In genomic region chr11:84957591-84958270, GRCm38 (mm10) we compare ENCODE assay signal across 8 mouse cellular contexts. TPM values are rescaled to one million over a fixed set of nuclear protein-coding genes. Genes with fewer than 3 reads are reported as not detected.
DNase-seq lines count a peak whose midpoint lies in the region; ATAC-seq and TF ChIP-seq lines count a peak whose summit lies in the region.

TSS of gene Car4 (plus strand) at chr11:84957786.

- 2% methylated on average over 49 of the region's 49 CpGs for WGBS in kidney, adult 2 months
- WGBS in limb, embryonic 12.5 days, result 1% methylated on average over 49 of the region's 49 CpGs
- whole genome bisulfite sequencing in midbrain, postnatal 0 days, result under 1% methylated on average over 48 of the region's 49 CpGs

- H3K4me1 ChIP-seq in kidney, adult 2 months (ENCODE audit: control insufficient read depth, insufficient read depth, low read length), result peaks cover 15% of the 10 kb centered on the region
- peaks cover 22% of the 10 kb centered on the region for H3K4me1 ChIP-seq in limb, embryonic 12.5 days (replicated peaks)
- no peaks in the 10 kb centered on the region for H3K4me1 ChIP-seq in midbrain, postnatal 0 days (ENCODE audit: insufficient read depth, low read length)

- ATAC-seq in limb, embryonic 12.5 days (ENCODE audit: insufficient number of reproducible peaks, insufficient read depth, low FRiP score, low TSS enrichment, low read depth), result no peak
- peak; percentile 20; the same call in 1 of the 2 replicates for ATAC-seq in midbrain, postnatal 0 days (ENCODE audit: low FRiP score)
- ATAC-seq in inflammation-experienced regulatory T-cells, adult 6 months, result no peak

- H3K9ac ChIP-seq in limb, embryonic 12.5 days (replicated peaks), result peak within 1 kb of the TSS; percentile 31; the same call in 1 of the 2 replicates
- peak within 1 kb of the TSS; percentile 5; the same call in 1 of the 2 replicates for H3K9ac ChIP-seq in midbrain, postnatal 0 days (replicated peaks; ENCODE audit: low read length, poor library complexity, severe bottlenecking)

- H3K4me2 ChIP-seq in limb, embryonic 12.5 days, result peak within 1 kb of the TSS; percentile 56
- H3K4me2 ChIP-seq in midbrain, postnatal 0 days (ENCODE audit: low read depth, low read length, poor library complexity, severe bottlenecking), result peak within 1 kb of the TSS; percentile 61

- H3K36me3 ChIP-seq in kidney, adult 2 months (ENCODE audit: control insufficient read depth, insufficient read depth, low read length), result no peaks in the 10 kb centered on the region
- no peaks in the 10 kb centered on the region for H3K36me3 ChIP-seq in limb, embryonic 12.5 days
- H3K36me3 ChIP-seq in midbrain, postnatal 0 days (ENCODE audit: insufficient read depth, low read length), result no peaks in the 10 kb centered on the region

- no peaks in the 10 kb centered on the region for H3K27me3 ChIP-seq in kidney, adult 2 months (replicated peaks; ENCODE audit: control insufficient read depth, insufficient read depth, low read length)
- H3K27me3 ChIP-seq in limb, embryonic 12.5 days, result peaks cover 57% of the 10 kb centered on the region
- peaks cover 42% of the 10 kb centered on the region for H3K27me3 ChIP-seq in midbrain, postnatal 0 days (ENCODE audit: insufficient read depth, low read length)

- H3K9me3 ChIP-seq in limb, embryonic 12.5 days, result no peaks in the 10 kb centered on the region
- no peaks in the 10 kb centered on the region for H3K9me3 ChIP-seq in midbrain, postnatal 0 days (ENCODE audit: low read length)

- TF ChIP-seq CTCF in kidney, adult 2 months (conservative IDR thresholded peaks at IDR 0.05; ENCODE audit: insufficient read depth, insufficient read length, low read depth, low read length), result no peak
- no peak for TF ChIP-seq CTCF in midbrain, postnatal 0 days (IDR thresholded peaks at IDR 0.05)

- peak within 1 kb of the TSS; percentile 81 for H3K27ac ChIP-seq in kidney, adult 2 months (ENCODE audit: insufficient read depth, low read depth, low read length)
- H3K27ac ChIP-seq in limb, embryonic 12.5 days, result no peak within 1 kb of the TSS
- no peak within 1 kb of the TSS for H3K27ac ChIP-seq in midbrain, postnatal 0 days (ENCODE audit: low read depth, low read length)

- TF ChIP-seq POLR2A in kidney, adult 2 months (IDR thresholded peaks at IDR 0.05; ENCODE audit: low read depth, low read length), result peak; percentile 70

- peak within 1 kb of the TSS; percentile 52 for H3K4me3 ChIP-seq in kidney, adult 2 months (ENCODE audit: insufficient read depth, low read depth, low read length)
- H3K4me3 ChIP-seq in limb, embryonic 12.5 days (replicated peaks), result peak within 1 kb of the TSS; percentile 34
- peak within 1 kb of the TSS; percentile 42 for H3K4me3 ChIP-seq in midbrain, postnatal 0 days (ENCODE audit: low read depth, low read length)

- peak; percentile 23 for DNase-seq in adrenal gland, postnatal 10 days
- no peak for DNase-seq in adrenal gland, postnatal 4 days (ENCODE audit: low spot score in 2 of 2)
- peak; percentile 88 to 89 for DNase-seq in cerebellum, postnatal 25 days
- no peak for DNase-seq in heart, adult 8-10 months (ENCODE audit: low spot score)
- peak; percentile 74 for DNase-seq in kidney, adult 2 months
- peak; percentile 16 for DNase-seq in midbrain, postnatal 0 days (ENCODE audit: low spot score)

RNA-seq across cellular contexts. Expression of gene Car4, which starts in this region (rescaled TPM):
- 10 to 100 TPM; 41.2 to 53.6 TPM for total RNA-seq in adrenal gland, postnatal 10 days (2021)
- total RNA-seq in adrenal gland, postnatal 4 days (2021), result 10 to 100 TPM in 1 of 2 experiments, 1 to 10 TPM in 1; 4.9 to 18.5 TPM
- total RNA-seq in heart, adult 8-10 months (2022), result 10 to 100 TPM; 25.1 to 33.9 (median 27.0) TPM
- polyA plus RNA-seq in kidney, adult 2 months (2012; rRNA removed), result 91.5 and 107 TPM in 2 replicates
- 0.33 TPM in 1 of 2 replicates, not detected in the other for polyA plus RNA-seq in limb, embryonic 12.5 days (2016; fragmentation: Nextera tagmentation; extraction: Ambion mirVana)
- total RNA-seq in midbrain, postnatal 0 days (2014; rRNA removed), result 0.71 and 1.5 TPM in 2 replicates
- polyA plus RNA-seq in midbrain, postnatal 0 days (2015; fragmentation: Nextera tagmentation; extraction: Ambion mirVana), result 9.0 and 12.1 TPM in 2 replicates
- polyA plus RNA-seq in inflammation-experienced regulatory T-cells, adult 6 months (2017; shearing (Covaris generic)), result not detected

Comparison
In these comparisons a context has a peak if more than half of its experiments do, and no peak if none do; other contexts are left out.
1. DNase-seq: peak in adrenal gland, postnatal 10 days (single experiment), cerebellum, postnatal 25 days (2 of 2), kidney, adult 2 months (single experiment) and midbrain, postnatal 0 days (single experiment); none in adrenal gland, postnatal 4 days (0 of 2) and heart, adult 8-10 months (single experiment).
2. Peak in every context shown above with its lines, with median percentiles within 50 percentile points of each other: H3K4me3 ChIP-seq.